Mouse (Mus musculus) small intestine, adult 2 months (tissue): ENCODE data around the gene Gm20388.

ENCODE experiments used
- CTCF ChIP-seq: fragments of 200-500 bp; IDR thresholded peaks from 2 replicates; pipeline ENCODE4 v1.5.1; 2012; ENCODE audit warnings: low read depth, mild to moderate bottlenecking, control low read depth, inconsistent platforms, low read length, moderate library complexity, mixed read lengths; ENCODE audit not compliant: insufficient replicate concordance, insufficient read length; ENCODE audit errors: extremely low read depth
- POLR2A ChIP-seq: fragments of 200-500 bp; IDR thresholded peaks from 2 replicates; pipeline ENCODE4 v1.6.1; 2012; ENCODE audit warnings: low read depth, mild to moderate bottlenecking, control low read depth, inconsistent platforms, low read length, moderate library complexity

GRCm38 (mm10) chr8:120668374-120668905, 757.8 kb downstream of the Gm20388 start, which contains the start of gene Emc8:
- TF ChIP-seq CTCF (no peak), POLR2A (no peak)
